8 mouse cellular contexts compared by ENCODE assay signal in genomic region chr2:14603784-14604781, GRCm38 (mm10). TPM values are rescaled to one million over a fixed set of nuclear protein-coding genes. Genes with fewer than 3 reads are reported as not detected.
DNase-seq lines count a peak whose midpoint lies in the region; ATAC-seq lines count a peak whose summit lies in the region.

No protein-coding gene starts in this region.

- H3K9ac ChIP-seq in limb, embryonic 12.5 days (replicated peaks): peak overlapping the region; percentile 78
- H3K9ac ChIP-seq in midbrain, embryonic 13.5 days (replicated peaks): peak overlapping the region; percentile 75

- peaks cover 3% of the 10 kb centered on the region; the same call in 1 of the 2 replicates for H3K27me3 ChIP-seq in limb, embryonic 12.5 days
- peaks cover 30% of the 10 kb centered on the region for H3K27me3 ChIP-seq in midbrain, embryonic 13.5 days

- peak; percentile 93 for ATAC-seq in limb, embryonic 12.5 days (ENCODE audit: insufficient number of reproducible peaks, insufficient read depth, low FRiP score, low TSS enrichment, low read depth)
- ATAC-seq in midbrain, embryonic 13.5 days: peak; percentile 93

- no peaks in the 10 kb centered on the region for H3K9me3 ChIP-seq in limb, embryonic 12.5 days
- H3K9me3 ChIP-seq in midbrain, embryonic 13.5 days: no peaks in the 10 kb centered on the region

- peak; percentile 86 for DNase-seq in adrenal gland, postnatal 10 days
- peak; percentile 40 for DNase-seq in embryo, embryonic 11.5 days (ENCODE audit: low read depth, low spot score)
- DNase-seq in heart, adult 18-20 months: peak; percentile 40 to 64
- DNase-seq in kidney, adult 18-20 months: peak; percentile 55
- DNase-seq in spleen, postnatal 14 days (ENCODE audit: low spot score in 2 of 2): peak; percentile 3 to 10
- no peak for DNase-seq in MN1 (ENCODE audit: low spot score)

- H3K4me1 ChIP-seq in limb, embryonic 12.5 days (replicated peaks): peaks cover 9% of the 10 kb centered on the region
- peaks cover 30% of the 10 kb centered on the region for H3K4me1 ChIP-seq in midbrain, embryonic 13.5 days (replicated peaks)

- under 1% methylated on average over 80 of the region's 83 CpGs for WGBS in limb, embryonic 12.5 days
- under 1% methylated on average over 80 of the region's 83 CpGs for WGBS in midbrain, embryonic 13.5 days

- no peaks in the 10 kb centered on the region for H3K36me3 ChIP-seq in limb, embryonic 12.5 days
- H3K36me3 ChIP-seq in midbrain, embryonic 13.5 days: no peaks in the 10 kb centered on the region

- peak overlapping the region; percentile 86 for H3K27ac ChIP-seq in limb, embryonic 12.5 days
- H3K27ac ChIP-seq in midbrain, embryonic 13.5 days: peak overlapping the region; percentile 27; the same call in 1 of the 2 replicates

- peak overlapping the region; percentile 61 for H3K4me3 ChIP-seq in limb, embryonic 12.5 days (replicated peaks)
- H3K4me3 ChIP-seq in midbrain, embryonic 13.5 days (replicated peaks): peak overlapping the region; percentile 65

- peak overlapping the region; percentile 90 for H3K4me2 ChIP-seq in limb, embryonic 12.5 days
- H3K4me2 ChIP-seq in midbrain, embryonic 13.5 days (replicated peaks): peak overlapping the region; percentile 95

RNA-seq across cellular contexts. Expression of gene Cacnb2, which starts 1.2 kb away (rescaled TPM):
- 10 to 100 TPM; 29.6 to 42.6 TPM for total RNA-seq in adrenal gland, postnatal 10 days (2021)
- total RNA-seq in heart, adult 18-20 months (2021): 10 to 100 TPM; 81.5 to 86.5 TPM
- polyA plus RNA-seq in limb, embryonic 12.5 days (2016; fragmentation: Nextera tagmentation; extraction: Ambion mirVana): 2.3 and 3.0 TPM in 2 replicates
- 3.3 and 3.9 TPM in 2 replicates for polyA plus RNA-seq in midbrain, embryonic 13.5 days (2015; fragmentation: Nextera tagmentation; extraction: Ambion mirVana)
